Mouse (Mus musculus) brain, embryonic 14.5 days (tissue): ENCODE measurements around the gene Ankrd13d.

Experiments used
- CTCF ChIP-seq: fragments of 200-500 bp; IDR thresholded peaks from 2 replicates; pipeline ENCODE4 v1.5.1; 2012; ENCODE audit warnings: inconsistent platforms, mild to moderate bottlenecking, moderate library complexity, borderline replicate concordance; ENCODE audit not compliant: insufficient read depth, insufficient read length; ENCODE audit errors: extremely low read depth
- POLR2A ChIP-seq: fragments of 200-500 bp; IDR thresholded peaks from 2 replicates; pipeline ENCODE4 v1.6.1; 2012; ENCODE audit warnings: mild to moderate bottlenecking, inconsistent platforms, borderline replicate concordance; ENCODE audit not compliant: poor library complexity, insufficient read depth, insufficient read length, severe bottlenecking; ENCODE audit errors: extremely low read depth

DNA sequence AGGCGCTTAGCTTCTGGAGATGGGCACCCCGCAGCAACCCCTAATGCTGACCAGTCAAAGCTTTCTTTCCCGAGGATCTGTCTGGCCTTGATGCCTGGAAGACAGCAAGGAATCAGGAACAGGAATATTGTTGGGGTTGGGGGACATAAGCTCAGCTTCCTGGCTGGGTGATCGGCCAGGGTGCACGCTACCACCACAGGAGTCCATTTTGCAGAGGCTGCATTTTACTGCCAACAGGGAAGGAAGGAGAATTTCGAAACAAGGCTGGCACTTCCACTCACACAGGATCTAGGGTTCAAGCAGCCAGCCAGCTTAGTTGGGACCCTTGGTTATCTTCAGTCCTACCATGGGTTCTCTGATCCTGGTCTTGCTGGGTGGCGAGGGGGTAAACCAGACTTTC lies 716 bp upstream of the Ankrd13d start:
- no peak for TF ChIP-seq CTCF
- TF ChIP-seq POLR2A, result no peak
